Mouse (Mus musculus): ENCODE results near the gene Gm10775.
A peak's percentile ranks its signal among the peaks of the same experiment; 100 is the strongest.

The Gm10775 gene

GRCm38 (mm10) chr13:65259239-65259638 lies at the start of gene Gm10775:
Gene Gm10775 (plus strand): TSS chr13:65259539.
- DNase-seq: no peak

- no peak for DNase-seq
Measured at GRCm38 (mm10) chr13:65225945-65226344, 33.4 kb upstream of the Gm10775 start.

GRCm38 (mm10) chr13:65226657-65227056 lies 32.7 kb upstream of the Gm10775 start:
- DNase-seq: no peak

GRCm38 (mm10) chr13:65237211-65237610 lies 22.1 kb upstream of the Gm10775 start:
- DNase-seq: no peak

- peak; percentile 95 for DNase-seq
Measured at GRCm38 (mm10) chr13:65240509-65241098, 18.7 kb upstream of the Gm10775 start.

GRCm38 (mm10) chr13:65241099-65241626 lies 18.2 kb upstream of the Gm10775 start:
- peak; percentile 93 for DNase-seq

- DNase-seq: peak; percentile 67
Measured at GRCm38 (mm10) chr13:65241627-65242318, 17.6 kb upstream of the Gm10775 start.

GRCm38 (mm10) chr13:65242319-65242787 lies 17.0 kb upstream of the Gm10775 start:
- peak; percentile 30 for DNase-seq

- no peak for DNase-seq
Measured at GRCm38 (mm10) chr13:65243273-65243672, 16.1 kb upstream of the Gm10775 start.

GRCm38 (mm10) chr13:65258175-65258954 lies 974 bp upstream of the Gm10775 start:
- DNase-seq: no peak

GRCm38 (mm10) chr13:65262086-65262485 lies 2.7 kb downstream of the Gm10775 start:
- no peak for DNase-seq

- no peak for DNase-seq
Measured at GRCm38 (mm10) chr13:65277994-65278382, 18.6 kb downstream of the Gm10775 start.

- DNase-seq: peak; percentile 94
Measured at GRCm38 (mm10) chr13:65278383-65279341, 19.3 kb downstream of the Gm10775 start, which contains the start of gene Zfp369. Gene Zfp369 (plus strand): TSS chr13:65278814.

GRCm38 (mm10) chr13:65286771-65287170 lies 27.4 kb downstream of the Gm10775 start:
- DNase-seq: no peak

- DNase-seq: no peak
Measured at GRCm38 (mm10) chr13:65296354-65296753, 37.0 kb downstream of the Gm10775 start.

Data from liver (tissue).